8 mouse cellular contexts compared by ENCODE assay signal in genomic region chr16:76371614-76371917, GRCm38 (mm10). TPM values are rescaled to one million over a fixed set of nuclear protein-coding genes. Genes with fewer than 3 reads are reported as not detected.
A peak's percentile ranks its signal among the peaks of the same experiment; 100 is the strongest.
DNase-seq lines count a peak whose midpoint lies in the region; ATAC-seq and TF ChIP-seq lines count a peak whose summit lies in the region.

No protein-coding gene starts in this region.

- H3K27me3 ChIP-seq in lung, embryonic 14.5 days (ENCODE audit: insufficient read depth, low read length), result no peaks in the 10 kb centered on the region
- H3K27me3 ChIP-seq in embryonic facial prominence, embryonic 12.5 days, result no peaks in the 10 kb centered on the region
- H3K27me3 ChIP-seq in intestine, embryonic 16.5 days (replicated peaks; ENCODE audit: control insufficient read depth, insufficient read depth, low read length), result no peaks in the 10 kb centered on the region
- H3K27me3 ChIP-seq in neural tube, embryonic 15.5 days (replicated peaks), result no peaks in the 10 kb centered on the region

- peaks cover 13% of the 10 kb centered on the region for H3K4me1 ChIP-seq in lung, embryonic 14.5 days (ENCODE audit: insufficient read depth)
- peaks cover 21% of the 10 kb centered on the region for H3K4me1 ChIP-seq in embryonic facial prominence, embryonic 12.5 days
- H3K4me1 ChIP-seq in intestine, embryonic 16.5 days (ENCODE audit: control insufficient read depth, insufficient read depth, low read length), result peaks cover 19% of the 10 kb centered on the region
- H3K4me1 ChIP-seq in neural tube, embryonic 15.5 days, result peaks cover 23% of the 10 kb centered on the region

- peak overlapping the region; percentile 85 for H3K4me2 ChIP-seq in lung, embryonic 14.5 days
- H3K4me2 ChIP-seq in embryonic facial prominence, embryonic 12.5 days (replicated peaks), result peak overlapping the region; percentile 61
- H3K4me2 ChIP-seq in intestine, embryonic 16.5 days (ENCODE audit: low read depth, low read length), result peak overlapping the region; percentile 79
- H3K4me2 ChIP-seq in neural tube, embryonic 15.5 days, result peak overlapping the region; percentile 68

- 0 out of 2 replicates have a peak, but pooled peaks cover 6% of the 10 kb centered on the region for H3K36me3 ChIP-seq in lung, embryonic 14.5 days (ENCODE audit: insufficient read depth)
- H3K36me3 ChIP-seq in embryonic facial prominence, embryonic 12.5 days, result 0 out of 2 replicates have a peak, but pooled peaks cover 5% of the 10 kb centered on the region
- no peaks in the 10 kb centered on the region for H3K36me3 ChIP-seq in intestine, embryonic 16.5 days (ENCODE audit: control insufficient read depth, insufficient read depth, low read length)
- H3K36me3 ChIP-seq in neural tube, embryonic 15.5 days, result no peaks in the 10 kb centered on the region

- H3K9me3 ChIP-seq in lung, embryonic 14.5 days (ENCODE audit: low read depth, low read length), result no peaks in the 10 kb centered on the region
- H3K9me3 ChIP-seq in embryonic facial prominence, embryonic 12.5 days, result no peaks in the 10 kb centered on the region
- H3K9me3 ChIP-seq in intestine, embryonic 16.5 days (ENCODE audit: control insufficient read depth, low read length), result no peaks in the 10 kb centered on the region
- H3K9me3 ChIP-seq in neural tube, embryonic 15.5 days (replicated peaks), result no peaks in the 10 kb centered on the region

- H3K27ac ChIP-seq in lung, embryonic 14.5 days (ENCODE audit: low read depth), result peak overlapping the region; percentile 99; the same call in 1 of the 2 replicates
- H3K27ac ChIP-seq in embryonic facial prominence, embryonic 12.5 days, result peak overlapping the region; percentile 99; the same call in 1 of the 2 replicates
- H3K27ac ChIP-seq in intestine, embryonic 16.5 days (ENCODE audit: low read length), result peak overlapping the region; percentile 99; the same call in 1 of the 2 replicates
- H3K27ac ChIP-seq in neural tube, embryonic 15.5 days (replicated peaks), result peak overlapping the region; percentile 97; the same call in 1 of the 2 replicates

- TF ChIP-seq CTCF in lung, embryonic 14.5 days (IDR thresholded peaks at IDR 0.05; ENCODE audit: low read depth), result no peak

- DNase-seq in lung, embryonic 14.5 days, result peak; percentile 45
- no peak for DNase-seq in lung, postnatal 36 days
- no peak for DNase-seq in left cerebral cortex, adult 8-10 months (ENCODE audit: low spot score in 2 of 2)
- DNase-seq in kidney, adult 11 months, result no peak
- no peak for DNase-seq in frontal cortex, postnatal 10 days (ENCODE audit: low spot score in 2 of 2)

- peak overlapping the region; percentile 87 for H3K4me3 ChIP-seq in lung, embryonic 14.5 days (ENCODE audit: low read depth, low read length)
- H3K4me3 ChIP-seq in embryonic facial prominence, embryonic 12.5 days, result peak overlapping the region; percentile 82
- H3K4me3 ChIP-seq in intestine, embryonic 16.5 days (ENCODE audit: low read length), result peak overlapping the region; percentile 89
- H3K4me3 ChIP-seq in neural tube, embryonic 15.5 days (replicated peaks), result peak overlapping the region; percentile 84

- ATAC-seq in lung, embryonic 14.5 days (ENCODE audit: insufficient read depth), result no peak
- no peak for ATAC-seq in embryonic facial prominence, embryonic 12.5 days (ENCODE audit: insufficient number of reproducible peaks, insufficient read depth, low FRiP score, low TSS enrichment)
- ATAC-seq in intestine, embryonic 16.5 days, result no peak
- no peak for ATAC-seq in neural tube, embryonic 15.5 days (ENCODE audit: low FRiP score)

- WGBS in lung, embryonic 14.5 days, result under 1% methylated on average over 7 of the region's 7 CpGs
- WGBS in embryonic facial prominence, embryonic 12.5 days, result 1% methylated on average over 7 of the region's 7 CpGs
- WGBS in intestine, embryonic 16.5 days, result under 1% methylated on average over 7 of the region's 7 CpGs
- WGBS in neural tube, embryonic 15.5 days, result 4% methylated on average over 7 of the region's 7 CpGs

- peak overlapping the region; percentile 98 for H3K9ac ChIP-seq in lung, embryonic 14.5 days
- H3K9ac ChIP-seq in embryonic facial prominence, embryonic 12.5 days, result peak overlapping the region; percentile 96
- H3K9ac ChIP-seq in intestine, embryonic 16.5 days (ENCODE audit: low read depth, low read length), result peak overlapping the region; percentile 96
- peak overlapping the region; percentile 91 for H3K9ac ChIP-seq in neural tube, embryonic 15.5 days (replicated peaks)

RNA-seq across cellular contexts. Expression of gene Nrip1, which starts 2.1 kb away (rescaled TPM):
- polyA plus RNA-seq in lung, embryonic 14.5 days (2014; fragmentation: Nextera tagmentation; extraction: Ambion mirVana), result 53.1 and 55.2 TPM in 2 replicates
- polyA plus RNA-seq in embryonic facial prominence, embryonic 12.5 days (2016; fragmentation: Nextera tagmentation; extraction: Ambion mirVana), result 48.5 and 52.6 TPM in 2 replicates
- polyA plus RNA-seq in intestine, embryonic 16.5 days (2015; fragmentation: Nextera tagmentation; extraction: Ambion mirVana), result 31.2 and 35.5 TPM in 2 replicates
- polyA plus RNA-seq in neural tube, embryonic 15.5 days (2015; fragmentation: Nextera tagmentation; extraction: Ambion mirVana), result 34.4 and 36.9 TPM in 2 replicates
- 10 to 100 TPM; 46.2 to 50.5 (median 48.1) TPM for total RNA-seq in left cerebral cortex, adult 8-10 months (2022)
